Mouse (Mus musculus) skeletal muscle tissue, adult 2 months (tissue): ENCODE measurements at regions not wholly inside any gene's neighbourhood (a gene's known extent, or its start where the extent isn't known, plus 50 kb on each side); places are given as distances from the start of the nearest gene placed in this dataset.
"Not testable (repeated sequence)": the region's sequence is repeated elsewhere in the genome, so short reads cannot be mapped to it uniquely, and the experiment has no call there.

Experiments used
- DNase-seq: peaks from one replicate; pipeline ENCODE4 v3.0.0-alpha.2; 2012; ENCODE audit warnings: low read depth, low spot score

DNA sequence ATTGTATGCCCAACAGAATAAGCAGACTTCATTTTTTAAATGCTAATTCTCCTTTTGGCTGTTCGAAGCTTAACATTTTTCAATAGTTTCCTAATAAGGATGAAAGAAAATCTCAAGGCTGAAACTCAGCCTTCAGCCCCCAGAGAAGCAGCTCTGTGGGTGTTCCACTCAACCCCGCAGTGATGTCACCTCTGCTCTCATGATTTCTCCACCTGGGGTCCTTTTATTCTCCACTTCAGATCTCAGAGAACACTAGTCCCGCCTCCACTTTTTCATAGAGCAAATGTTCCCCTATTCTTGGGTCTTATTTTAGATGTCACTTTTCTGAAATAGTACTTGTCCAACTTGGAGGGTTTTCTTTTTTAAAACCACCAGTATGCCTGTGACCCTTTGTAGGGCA lies 567.3 kb downstream of the Cntn3 start:
- DNase-seq = no peak

DNA sequence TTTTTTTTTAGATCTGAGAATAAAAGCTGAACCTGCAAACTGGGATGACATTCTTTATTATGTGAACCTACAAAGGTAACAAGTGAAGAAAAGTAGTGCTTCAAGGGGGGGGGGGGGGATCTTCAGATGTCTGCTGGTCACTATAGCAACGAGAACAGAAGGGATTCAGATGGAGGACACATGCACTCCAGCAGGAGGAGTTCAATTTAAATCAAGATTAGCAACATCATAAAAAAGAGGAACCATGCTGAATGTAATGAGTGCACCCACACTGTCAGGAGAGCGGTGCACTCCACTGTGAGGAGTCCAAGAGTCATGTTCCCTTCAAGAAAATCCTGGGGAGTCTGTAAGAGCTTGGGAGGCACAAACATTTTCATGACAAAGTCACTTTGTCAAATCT lies 574.7 kb downstream of the Cntn3 start:
- no peak for DNase-seq

DNA sequence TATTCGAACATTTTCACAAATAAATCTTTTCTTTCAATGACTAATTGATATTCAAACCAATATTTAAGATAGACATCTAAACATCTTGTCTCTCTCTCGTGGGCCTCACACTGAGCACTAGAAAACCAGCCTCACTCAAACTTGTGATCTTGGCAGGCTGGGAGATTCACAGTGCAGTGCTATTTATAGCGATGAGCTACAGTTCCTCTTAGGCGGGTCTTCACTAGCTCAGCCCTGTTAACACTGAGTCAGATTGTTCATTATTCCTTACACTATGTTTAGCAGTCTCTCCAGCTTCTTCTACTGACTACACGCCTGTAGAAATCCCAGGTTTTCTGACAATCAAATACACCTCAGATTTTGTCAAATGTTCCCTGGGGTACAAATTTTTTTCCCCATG lies 575.3 kb downstream of the Cntn3 start:
- DNase-seq = no peak

DNA sequence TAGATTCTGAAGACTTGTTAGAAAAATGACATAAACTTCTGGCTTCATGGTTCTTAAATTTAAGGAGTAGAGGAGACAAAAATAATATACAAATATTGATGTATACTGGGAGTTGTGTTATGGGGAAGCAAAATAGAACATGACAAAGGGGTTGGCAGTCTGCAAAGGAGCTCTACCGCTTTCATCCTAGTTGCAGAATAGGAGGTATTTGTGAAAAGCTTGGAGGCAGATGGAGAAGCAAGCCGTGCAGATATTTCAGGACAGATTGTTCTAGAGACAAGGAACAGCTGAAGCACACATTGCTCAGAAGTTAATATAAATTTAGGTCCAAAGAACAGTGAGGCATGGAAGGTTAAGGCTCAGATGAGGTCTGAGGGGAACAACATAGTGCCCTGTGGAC lies 580.1 kb downstream of the Cntn3 start:
- no peak for DNase-seq

DNA sequence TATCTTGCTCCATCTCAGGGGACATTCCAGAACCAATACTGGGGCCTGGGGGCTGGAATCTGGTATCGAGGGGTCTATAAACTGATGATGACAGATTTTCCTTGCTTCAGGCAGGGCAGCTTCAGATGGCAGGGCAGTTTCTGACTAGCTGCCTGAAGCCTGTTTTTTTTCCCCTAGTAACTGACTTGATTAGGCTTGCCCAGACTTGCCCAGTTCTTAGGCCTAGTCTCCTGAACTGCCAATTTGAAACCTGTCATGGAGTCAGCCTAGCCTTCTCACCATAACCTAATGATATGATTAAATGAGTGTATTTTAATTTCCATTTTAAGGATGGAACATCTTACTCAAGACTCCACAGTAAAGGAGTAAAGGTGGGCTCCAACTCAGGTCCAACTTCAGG lies 591.2 kb downstream of the Cntn3 start:
- DNase-seq = no peak

DNA sequence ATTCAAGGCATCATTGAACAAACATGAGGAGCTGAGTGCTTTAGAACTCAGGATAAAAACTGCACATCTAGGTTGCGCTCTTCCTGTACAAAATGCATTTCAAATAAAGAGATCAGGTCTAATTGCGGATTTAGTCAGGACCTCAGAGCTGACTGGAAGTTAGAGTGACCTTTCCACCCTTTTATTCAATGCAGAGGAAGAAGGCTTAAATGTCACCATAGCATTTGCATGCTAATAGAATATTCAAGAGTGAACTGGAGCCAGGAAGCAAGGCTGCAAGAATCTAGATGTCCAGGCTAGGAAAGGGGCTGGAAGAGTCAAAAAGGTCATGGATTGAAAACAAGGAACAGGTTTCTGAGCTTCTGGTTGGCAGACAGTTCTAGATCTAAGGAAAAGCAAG lies 593.7 kb downstream of the Cntn3 start:
- DNase-seq = no peak

DNA sequence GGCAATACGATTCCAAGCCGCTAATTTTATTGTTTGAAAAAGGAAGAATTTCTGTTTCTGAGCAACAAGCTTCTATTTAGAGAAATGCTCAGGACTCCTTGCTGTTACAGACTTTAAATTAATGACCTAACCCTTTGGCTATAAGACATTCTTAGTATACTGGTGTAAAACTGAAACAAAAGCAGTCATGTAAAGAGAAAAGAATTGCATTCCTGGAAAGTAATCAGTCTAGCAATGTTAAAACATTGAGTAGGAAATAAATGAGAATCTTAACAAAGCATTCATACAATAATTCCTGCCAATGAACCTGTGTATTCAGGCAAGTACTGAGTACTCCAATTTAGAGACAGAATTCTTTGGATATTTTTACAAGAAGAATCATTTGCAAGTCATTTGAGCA lies 587.2 kb upstream of the Pdzrn3 start:
- no peak for DNase-seq

DNA sequence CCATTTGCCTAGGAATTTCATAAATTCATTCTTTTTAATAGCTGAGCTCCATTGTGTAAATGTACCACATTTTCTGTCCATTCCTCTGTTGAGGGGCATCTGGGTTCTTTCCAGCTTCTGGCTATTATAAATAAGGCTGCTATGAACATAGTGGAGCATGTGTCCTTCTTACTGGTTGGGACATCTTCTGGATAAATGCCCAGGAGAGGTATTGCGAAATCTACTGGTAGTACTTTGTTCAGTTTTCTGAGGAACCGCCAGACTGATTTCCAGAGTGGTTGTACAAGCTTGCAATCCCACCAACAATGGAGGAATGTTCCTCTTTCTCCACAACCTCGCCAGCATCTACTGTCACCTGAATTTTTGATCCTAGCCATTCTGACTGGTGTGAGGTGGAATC lies 583.8 kb upstream of the Pdzrn3 start:
- not testable (repeated sequence) for DNase-seq

DNA sequence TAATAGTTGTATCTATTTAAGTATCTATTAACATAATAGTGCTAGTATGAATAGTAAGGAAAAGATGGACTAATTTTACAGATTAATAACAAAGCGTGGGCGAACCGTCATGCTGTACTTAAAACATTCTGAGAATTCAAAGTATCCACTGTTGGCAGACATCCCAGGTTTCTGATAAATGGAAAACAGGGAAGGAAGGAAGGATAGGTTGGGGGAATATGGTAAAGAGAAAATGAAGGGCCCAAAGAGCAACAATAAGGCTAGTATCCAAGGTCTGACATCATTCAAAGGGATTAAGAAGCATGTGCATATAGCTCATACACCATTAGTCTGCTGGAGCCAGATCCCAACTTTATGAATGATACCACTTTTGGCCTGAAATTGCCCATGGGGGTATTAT lies 572.0 kb upstream of the Pdzrn3 start:
- no peak for DNase-seq

DNA sequence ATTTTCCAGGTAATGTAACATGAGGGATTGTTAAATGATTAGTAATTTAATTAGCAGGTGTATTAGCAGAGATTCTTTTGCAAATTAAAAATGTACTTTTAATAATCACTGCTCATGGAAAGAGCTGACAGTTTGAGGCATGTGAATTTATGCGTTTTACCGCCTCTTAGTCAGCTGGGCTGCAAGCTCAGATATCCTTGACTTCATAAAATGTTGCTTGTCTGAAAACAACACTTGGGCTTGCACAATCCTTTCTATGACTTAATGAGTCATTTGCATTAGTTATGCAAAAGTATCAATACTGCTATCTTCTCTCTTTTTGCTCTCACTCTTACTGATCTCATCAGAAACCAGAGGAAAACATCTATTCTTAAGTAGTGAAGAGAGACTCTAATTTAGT lies 571.3 kb upstream of the Pdzrn3 start:
- DNase-seq = no peak

DNA sequence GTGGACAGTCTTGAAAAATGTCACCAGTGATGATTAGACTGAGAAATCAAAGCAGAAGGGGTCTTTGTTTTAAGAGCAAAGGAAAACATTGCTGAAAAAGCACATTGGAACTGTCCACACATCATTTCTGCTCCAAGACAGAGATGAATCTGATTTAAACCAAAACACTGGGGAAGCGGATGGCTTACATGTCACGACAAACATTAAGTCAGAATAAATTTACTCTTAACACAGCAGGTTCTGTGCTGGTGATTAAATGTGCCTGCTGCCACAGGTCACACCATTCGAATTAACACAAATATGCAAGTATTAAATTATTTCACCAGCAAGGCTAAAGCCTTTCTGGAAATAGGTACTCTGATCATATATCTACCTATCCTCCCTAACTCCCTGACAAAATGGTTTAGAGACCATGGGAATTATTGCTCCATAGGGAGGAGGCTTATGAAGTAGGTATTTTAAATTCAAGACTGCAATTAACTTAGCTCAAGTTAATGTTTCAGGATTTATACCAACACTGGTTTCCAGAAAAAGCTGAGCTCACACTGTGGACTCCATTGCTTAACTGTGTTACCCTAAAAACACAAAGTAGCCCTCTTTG lies 562.7 kb upstream of the Pdzrn3 start:
- no peak for DNase-seq

DNA sequence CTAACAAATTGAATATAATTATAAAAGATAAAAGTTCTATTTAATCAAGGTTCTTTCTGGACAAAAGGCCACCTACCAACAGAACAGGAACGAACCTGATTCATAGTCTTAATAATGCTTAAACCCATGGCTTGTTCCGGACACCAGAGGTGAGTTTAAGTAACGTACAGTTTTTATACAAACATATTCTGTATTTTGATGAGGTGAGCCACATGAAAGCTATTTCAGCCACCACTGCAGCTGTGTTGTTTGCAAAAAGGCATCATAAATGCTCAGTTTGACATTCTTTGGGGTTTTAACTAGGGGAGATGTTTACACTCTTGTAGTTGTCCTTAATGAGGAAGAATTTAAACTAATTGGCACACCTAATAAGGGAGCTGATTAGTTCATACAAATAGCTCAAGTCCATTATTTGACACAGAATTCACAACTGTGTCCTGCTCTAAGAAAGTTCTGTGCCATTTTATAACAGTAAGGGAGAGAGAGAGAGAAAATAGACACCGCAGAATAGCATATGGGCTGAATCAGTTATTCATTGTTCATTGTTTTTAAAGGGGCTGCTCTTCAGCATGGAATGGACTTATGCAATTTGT lies 560.8 kb upstream of the Pdzrn3 start:
- DNase-seq = no peak

DNA sequence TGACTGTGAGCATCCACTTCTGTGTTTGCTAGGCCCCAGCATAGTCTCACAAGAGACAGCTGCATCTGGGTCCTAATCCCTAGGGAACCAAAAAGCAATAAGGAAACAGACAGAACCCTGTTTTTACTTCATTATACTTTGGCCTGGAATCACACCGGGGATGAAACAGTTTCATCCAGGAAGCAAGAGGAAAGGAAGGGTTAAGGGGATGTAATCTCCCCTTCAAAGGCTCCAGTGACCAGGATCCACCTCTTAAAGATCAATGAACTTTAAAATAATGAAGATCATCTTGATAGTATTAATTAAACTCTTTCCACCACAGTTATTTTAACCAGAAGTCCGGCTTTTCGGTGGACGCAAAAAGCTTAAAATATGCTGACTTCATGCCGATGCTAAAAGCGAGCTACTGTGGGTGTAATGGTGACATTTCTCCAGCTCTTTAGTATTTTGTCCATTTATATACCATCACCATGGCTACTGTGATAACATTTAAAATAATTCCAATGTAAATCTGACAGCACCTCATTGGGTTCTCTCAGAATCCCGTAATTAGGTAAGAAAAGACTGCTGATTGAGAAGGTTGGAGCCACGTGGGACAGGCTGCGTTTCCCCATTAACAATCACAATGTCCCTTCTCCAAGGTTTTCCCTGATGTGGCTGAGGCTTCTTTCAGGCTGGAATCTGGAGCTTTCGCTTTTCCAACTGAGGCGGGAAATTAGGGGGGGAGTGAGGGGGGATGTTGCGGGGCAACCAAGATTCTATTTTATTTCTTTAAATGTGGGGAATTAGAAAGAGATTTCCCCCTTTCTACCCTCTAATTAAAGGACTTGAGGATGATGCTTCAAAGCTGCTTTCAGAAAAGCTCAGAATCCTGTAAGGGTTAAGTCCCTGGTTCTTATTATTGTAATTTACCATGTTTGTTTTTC lies 560.0 kb upstream of the Pdzrn3 start:
- DNase-seq = no peak

DNA sequence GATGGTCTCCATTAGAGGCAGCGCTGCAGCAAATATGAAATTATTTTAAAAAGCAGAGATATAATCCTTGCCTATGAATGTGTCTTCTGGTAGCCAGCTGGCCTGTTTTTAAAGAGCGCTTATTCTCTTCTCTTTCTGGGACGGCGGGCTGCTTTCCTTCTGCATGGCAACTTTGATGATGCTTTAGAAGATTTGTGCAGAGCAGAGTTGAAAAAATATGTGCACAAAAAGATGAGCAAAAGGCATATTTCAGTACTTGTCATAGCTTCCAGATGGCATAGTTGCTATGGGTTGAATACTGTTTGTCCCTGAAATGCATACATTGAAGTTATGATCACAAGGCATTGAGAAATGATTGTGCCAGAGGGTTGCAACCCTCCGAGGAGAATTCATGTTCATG lies 554.1 kb upstream of the Pdzrn3 start:
- DNase-seq = no peak

DNA sequence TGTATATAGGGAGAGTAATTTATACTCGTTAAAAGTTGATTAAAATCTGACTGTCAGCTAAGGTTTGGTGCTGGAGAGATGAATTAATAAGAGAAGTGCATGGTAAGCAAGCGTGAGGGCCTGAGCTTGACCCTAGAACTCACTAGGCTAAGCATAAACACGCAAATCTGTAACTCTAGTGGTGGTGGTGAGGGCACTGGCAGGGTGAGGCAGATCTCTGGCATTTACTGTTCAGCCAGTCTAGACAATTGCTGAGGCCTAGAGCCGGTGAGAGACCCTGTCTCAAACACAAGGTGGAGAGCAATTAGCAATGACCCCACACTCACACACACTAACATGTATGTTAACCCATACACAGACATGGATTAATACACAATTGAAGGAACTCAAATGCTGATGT lies 544.0 kb upstream of the Pdzrn3 start:
- no peak for DNase-seq

DNA sequence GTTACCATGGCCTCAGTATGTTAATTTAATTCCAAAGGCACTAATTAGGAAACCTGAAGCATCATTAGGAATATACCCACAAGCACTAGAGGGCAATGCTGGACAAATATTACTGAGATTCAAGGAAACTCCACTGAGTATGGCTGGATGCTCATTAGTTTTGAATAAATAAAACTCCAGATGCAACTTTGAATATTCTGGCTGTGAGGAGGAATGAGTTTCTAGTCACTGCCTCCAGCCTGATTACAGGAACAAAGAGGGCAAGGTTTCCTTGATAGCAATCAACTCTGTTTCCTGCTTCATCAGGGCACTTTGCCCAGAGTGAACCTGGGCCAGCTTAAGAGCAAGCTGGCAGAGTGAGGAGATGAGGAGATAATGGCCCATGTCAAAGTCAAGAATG lies 543.5 kb upstream of the Pdzrn3 start:
- DNase-seq = no peak

DNA sequence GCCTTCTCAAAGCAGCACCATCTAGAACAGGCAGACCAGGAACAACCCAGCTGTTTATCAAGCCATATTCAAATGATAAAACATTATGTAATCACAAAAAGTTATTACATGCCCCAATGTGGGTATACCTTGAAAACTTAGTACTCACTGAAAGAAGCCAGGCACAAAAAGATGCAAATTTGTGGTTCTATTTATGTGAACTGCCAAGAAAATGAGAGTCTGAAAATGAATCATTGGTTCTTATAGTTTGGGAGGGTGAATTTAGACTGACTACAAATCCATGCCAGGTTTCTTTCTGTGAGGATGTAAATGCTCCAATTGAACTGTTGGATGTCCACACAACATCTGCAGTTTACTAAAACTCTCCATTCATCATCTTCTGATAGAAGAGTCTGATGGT lies 541.2 kb upstream of the Pdzrn3 start:
- DNase-seq = no peak

DNA sequence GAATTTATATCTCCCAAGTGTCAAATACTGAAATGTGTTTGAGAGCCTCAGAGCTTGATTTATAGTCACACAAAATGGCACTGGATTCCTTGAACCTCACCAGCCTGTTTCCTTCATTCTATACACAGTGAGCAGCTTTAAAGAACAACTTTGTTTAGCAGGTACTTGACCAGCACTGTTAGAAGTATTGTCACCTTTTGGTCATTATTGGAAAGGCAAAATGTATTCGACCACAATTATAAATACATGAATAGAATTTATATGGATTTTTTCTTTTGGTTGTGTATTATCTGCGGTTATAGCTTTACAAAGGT lies 527.3 kb upstream of the Pdzrn3 start:
- DNase-seq = no peak

DNA sequence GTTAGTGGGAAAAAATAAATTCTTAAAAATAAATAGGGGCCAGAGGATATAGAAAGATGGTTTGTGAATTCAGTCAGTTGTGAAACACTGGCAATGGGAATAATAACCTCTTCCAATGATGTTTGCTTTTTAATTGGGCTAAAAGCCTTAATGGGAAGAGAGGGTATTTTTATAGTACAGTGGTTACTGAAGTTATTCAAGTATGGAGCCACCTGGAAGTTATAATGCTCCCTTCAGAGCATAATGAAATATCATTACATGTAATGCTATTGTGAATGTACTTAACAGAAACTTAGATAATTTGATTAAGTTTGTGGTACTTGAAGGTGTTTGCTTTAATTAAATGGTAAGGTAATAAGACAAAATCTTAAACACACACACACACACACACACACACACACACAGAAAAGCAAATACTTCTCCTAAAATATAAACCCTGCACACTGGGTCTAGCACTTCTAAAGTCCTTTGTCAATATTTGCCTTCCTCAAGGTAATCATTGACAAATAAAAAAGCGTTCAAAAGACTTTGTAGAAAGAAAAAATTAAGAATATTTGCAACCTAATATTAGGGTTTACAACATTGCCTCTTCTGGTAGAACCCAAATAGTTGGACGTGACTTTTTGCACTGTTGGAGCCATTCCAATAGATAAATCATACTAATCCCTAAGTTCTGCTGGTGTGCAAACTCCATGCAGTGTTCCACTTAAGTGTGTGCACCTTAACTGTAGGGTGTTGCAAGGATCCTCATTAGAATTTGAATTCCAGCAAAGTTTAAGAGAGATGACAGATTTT lies 526.7 kb upstream of the Pdzrn3 start:
- no peak for DNase-seq

DNA sequence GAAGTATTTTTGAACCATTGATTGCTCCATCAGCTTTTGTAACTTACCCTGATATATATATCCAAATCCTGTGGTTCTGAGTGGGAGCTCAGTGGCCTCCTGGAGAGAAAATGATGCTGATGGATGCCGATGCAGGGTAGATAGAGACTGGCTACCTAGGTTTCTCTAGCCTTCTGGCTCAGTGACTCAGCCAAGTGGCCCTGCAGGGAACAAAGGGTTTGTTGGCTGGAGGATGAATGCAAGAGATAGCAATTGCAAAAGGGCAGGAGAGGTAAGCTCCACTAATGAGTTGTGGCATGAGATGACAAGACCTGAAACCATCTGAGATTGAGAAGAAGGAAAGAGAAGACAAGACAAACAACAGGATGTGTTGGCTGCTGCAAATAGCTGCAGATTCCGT lies 524.6 kb upstream of the Pdzrn3 start:
- DNase-seq = no peak

DNA sequence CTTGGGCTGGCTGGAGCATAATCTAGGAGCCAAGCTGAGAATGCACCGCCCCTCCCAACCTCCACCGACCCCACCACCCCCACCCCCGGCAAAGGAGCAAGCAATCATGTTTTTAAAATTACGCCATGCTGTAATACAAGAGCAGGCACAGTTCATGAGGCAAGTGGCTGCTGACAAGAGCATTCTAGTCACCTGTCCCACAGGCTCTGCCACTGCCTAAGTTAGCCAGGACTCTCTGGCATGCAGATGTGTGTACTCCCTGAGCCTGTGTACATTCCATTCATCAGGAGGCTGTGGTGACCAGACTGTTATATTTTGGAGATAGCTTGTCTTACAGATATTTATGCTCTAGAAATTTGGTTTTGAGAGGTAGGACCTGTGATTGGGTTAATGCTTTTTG lies 520.8 kb upstream of the Pdzrn3 start:
- no peak for DNase-seq

DNA sequence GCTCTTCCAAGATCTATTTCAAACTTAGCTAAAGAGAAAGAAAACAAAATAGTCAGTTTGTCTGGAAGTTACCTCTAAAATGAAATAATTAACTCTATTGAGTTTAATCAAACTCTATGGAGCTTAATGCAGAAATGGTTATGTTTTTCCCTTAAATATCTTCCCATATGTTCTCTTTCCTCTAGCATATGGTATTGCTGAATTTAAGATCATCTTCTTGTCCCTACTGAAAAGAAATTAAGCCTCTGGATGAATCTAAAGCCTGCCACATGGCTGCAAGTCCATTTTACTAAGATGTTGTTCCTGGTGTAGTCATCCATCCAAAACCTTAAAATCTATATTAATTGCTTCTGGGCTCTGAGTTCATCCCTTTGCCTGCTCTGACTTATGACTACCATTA lies 513.0 kb upstream of the Pdzrn3 start:
- no peak for DNase-seq
